Mouse (Mus musculus) pancreas, adult 10 weeks (tissue): ENCODE results near the gene Atp1a3. TPM values are rescaled to one million over a fixed set of nuclear protein-coding genes. Genes with fewer than 3 reads are reported as not detected.

Source experiments
- polyA plus RNA-seq: library from polyadenylated mRNA; stranded (reverse); fragments of 350-450 nt; fragmentation: Illumina TruSeq; extraction: RNeasy Lipid Tissue Mini Kit (QIAGEN cat#74804); gene quantifications from one replicate; pipeline ENCODE4 v1.2.3, GENCODE M21; 2015; ENCODE audit warnings: low read depth, low replicate concordance; ENCODE audit not compliant: insufficient read depth

Atp1a3 gene
- polyA plus RNA-seq = 0.50 TPM

DNA sequence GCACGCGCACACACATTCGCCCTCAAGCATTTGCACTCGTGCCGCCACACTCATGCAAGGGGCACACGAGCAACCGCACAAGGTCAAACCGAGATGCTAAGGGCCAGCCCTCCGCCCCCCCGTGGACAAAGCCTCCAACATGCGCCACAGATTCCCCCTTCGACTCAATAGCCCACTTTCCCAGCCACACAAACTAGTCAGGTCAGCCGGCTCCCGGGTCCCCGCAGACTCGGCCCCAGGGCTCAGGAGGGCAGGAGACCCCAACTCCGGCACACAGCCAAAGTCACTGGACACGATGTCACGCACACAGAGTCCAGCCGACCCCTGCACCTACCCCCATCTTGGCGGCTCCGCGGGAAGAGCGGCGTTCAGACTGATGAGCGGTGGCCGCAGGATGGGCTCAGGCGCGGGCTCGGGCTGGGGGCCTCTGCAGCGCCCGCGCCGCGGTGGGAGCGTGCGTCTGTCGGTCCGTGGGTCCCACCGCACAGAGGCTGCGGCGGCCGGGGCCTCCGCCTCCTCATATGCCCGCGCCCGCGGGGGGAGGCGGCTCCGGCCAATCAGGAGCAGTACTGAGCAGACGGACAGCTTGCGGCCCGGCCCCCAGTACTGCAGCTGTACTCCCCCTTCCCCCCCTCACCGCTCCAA lies at the start of gene Atp1a3:
Atp1a3 (minus strand) TSS at position 538 of the 645 bp plus-strand sequence.

DNA sequence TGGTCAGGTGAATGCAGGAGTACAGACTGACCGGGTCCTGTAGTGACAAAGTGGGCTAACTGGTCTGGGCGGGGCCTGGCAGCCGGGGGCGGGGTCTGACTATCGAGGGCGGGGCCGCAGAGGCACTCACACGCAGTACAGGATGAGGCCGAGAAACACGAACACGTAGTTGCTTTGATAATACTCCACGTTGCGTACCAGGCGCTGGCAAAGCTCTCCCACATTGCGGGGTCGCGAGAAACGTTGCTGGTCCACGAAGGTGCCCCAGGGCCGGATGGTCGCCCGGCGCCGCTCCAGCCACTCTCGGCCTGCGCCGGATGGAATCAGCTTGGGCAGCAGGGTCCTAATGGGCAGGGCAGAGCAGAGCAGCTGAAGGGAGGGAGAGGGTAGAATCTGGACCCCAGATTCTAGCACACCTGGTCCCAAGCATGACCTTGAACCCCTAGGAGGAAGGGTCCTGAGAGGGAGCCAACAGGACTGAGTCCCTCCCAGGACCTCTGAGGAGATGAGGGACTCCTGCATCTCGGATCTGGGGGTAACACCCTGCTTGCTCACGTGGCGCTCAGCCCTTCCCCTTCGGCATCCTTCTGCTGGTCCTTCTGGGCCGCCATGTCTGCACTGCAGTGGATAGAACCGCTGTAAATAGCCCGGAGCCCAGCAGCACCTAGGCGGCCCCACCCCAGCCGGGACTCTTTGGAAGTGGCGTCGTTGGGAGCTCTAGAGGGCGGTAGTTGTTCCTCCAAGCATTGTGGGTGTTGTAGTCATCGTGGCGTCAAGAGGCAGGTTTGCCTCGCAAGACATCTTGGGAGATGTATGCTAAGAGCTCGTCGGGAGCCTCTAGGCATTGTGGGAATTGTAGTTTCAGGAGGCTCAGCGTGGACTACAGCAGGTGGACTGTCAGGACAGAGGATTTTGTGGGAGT lies 33.5 kb downstream of the Atp1a3 start, which contains the start of gene Rabac1:
Rabac1 (minus strand) TSS at position 783 of the 922 bp plus-strand sequence.

DNA sequence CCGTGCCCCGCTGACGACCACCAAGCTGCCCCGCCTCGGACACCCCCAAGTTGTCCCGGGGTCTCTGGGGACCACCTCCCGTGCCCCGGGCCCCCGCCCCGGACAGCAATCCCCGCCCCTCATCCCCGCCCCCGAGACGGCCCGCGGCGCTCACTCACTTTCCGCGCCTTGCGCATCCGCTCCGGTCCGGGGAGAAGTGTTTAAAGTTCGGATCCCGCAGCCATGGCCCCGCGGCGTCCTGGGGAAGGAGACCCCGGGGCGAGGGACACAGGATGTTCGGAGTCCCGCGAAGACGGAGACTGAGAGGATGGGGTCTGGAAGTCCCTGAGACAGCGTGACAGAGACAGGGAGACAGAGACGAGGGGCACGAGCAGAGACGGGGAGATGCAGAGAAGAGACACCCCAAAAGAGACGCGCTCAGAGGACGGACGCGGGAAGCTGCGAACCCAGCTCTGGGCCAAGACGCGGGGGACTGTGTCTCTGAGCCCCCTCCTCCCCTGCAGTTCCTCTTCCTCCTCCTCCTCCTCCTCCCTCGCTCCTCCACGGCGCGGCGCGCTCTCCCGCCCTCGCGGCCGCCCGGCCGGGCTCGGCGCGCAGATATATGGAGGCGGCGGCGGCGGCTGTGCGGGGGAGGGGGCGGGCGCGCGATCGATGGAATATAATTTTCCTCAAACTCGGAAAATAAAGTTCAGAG lies 61.4 kb downstream of the Atp1a3 start, which contains the start of gene Gm4881:
Gm4881 (minus strand) TSS at position 238 of the 694 bp plus-strand sequence.

Other genes with a start within 250 kb of the Atp1a3 start
- not detected for gene Cd177, start 245.6 kb downstream of the Atp1a3 start, polyA plus RNA-seq
- gene Ceacam10, start 228.8 kb downstream of the Atp1a3 start, polyA plus RNA-seq = not detected
- gene Gm9844, start 143.7 kb downstream of the Atp1a3 start, polyA plus RNA-seq = not detected
- not detected for gene Lypd4, start 136.0 kb downstream of the Atp1a3 start, polyA plus RNA-seq
- gene Dmrtc2, start 135.9 kb downstream of the Atp1a3 start, polyA plus RNA-seq = not detected
- gene Rps19, start 121.6 kb downstream of the Atp1a3 start, polyA plus RNA-seq = 743 TPM
- 1.7 TPM for gene Cd79a, start 108.6 kb downstream of the Atp1a3 start, polyA plus RNA-seq
- gene Arhgef1, start 103.0 kb downstream of the Atp1a3 start, polyA plus RNA-seq = 39.0 TPM
- gene Gm4881, start 61.5 kb downstream of the Atp1a3 start, polyA plus RNA-seq = not detected
- 187 TPM for gene Rabac1, start 33.2 kb downstream of the Atp1a3 start, polyA plus RNA-seq
- 6.6 TPM for gene Grik5, start 66.4 kb upstream of the Atp1a3 start, polyA plus RNA-seq
- gene Zfp574, start 66.6 kb upstream of the Atp1a3 start, polyA plus RNA-seq = 2.9 TPM
- 0.26 TPM for gene Pou2f2, start 173.8 kb upstream of the Atp1a3 start, polyA plus RNA-seq
- 6.1 TPM for gene Dedd2, start 214.7 kb upstream of the Atp1a3 start, polyA plus RNA-seq
- gene Zfp526, start 215.5 kb upstream of the Atp1a3 start, polyA plus RNA-seq = 1.8 TPM
- 17.3 TPM for gene Gsk3a, start 231.9 kb upstream of the Atp1a3 start, polyA plus RNA-seq
- gene Erf, start 244.8 kb upstream of the Atp1a3 start, polyA plus RNA-seq = 6.1 TPM